Mouse (Mus musculus) embryo, embryonic 10 days (tissue): ENCODE measurements around the gene Pon3.
"Not testable (repeated sequence)": the region's sequence is repeated elsewhere in the genome, so short reads cannot be mapped to it uniquely, and the experiment has no call there.

Source experiments
- DNase-seq: peaks from one replicate; pipeline ENCODE4 v3.0.0-alpha.2; 2015; ENCODE audit warnings: low spot score

The Pon3 gene

DNA sequence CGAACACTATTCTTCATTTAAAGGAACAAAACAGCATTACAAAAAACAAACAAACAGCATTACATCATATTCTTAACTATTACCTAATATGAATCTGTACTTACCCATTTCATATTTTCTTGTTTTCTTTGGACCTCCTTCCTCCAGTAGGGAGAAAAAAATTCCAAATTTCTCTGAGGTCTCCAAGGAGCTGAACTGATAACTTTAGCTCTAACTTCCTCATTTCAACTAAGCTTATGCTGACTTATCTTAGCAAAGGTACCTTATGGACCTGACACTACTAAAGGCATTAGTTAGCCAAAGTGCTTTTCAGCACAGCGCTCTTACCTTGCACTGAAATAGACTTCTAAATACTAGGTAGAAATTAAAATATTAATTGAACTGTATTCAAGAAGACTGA is 1.2 kb downstream of the Pon3 start:
- DNase-seq, result no peak

DNA sequence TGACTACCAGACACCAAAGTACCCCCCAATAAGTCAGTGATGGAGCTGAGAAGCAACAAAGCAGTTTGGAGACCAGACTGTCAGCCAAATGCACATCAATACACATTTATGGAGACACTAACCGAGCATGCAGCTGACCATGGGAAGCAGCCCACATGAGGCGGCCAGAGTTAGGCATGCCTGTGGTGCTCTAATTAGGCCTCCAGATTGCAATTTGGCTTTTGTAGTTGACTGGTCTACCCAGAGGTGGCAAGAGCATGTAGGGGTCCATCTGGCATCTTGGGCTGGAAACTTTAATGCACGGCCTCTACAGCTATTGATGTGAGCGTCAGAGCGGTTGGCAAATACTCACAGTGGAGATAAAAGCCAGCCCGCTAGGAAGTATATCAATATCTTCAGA is 10.2 kb downstream of the Pon3 start:
- DNase-seq, result no peak

DNA sequence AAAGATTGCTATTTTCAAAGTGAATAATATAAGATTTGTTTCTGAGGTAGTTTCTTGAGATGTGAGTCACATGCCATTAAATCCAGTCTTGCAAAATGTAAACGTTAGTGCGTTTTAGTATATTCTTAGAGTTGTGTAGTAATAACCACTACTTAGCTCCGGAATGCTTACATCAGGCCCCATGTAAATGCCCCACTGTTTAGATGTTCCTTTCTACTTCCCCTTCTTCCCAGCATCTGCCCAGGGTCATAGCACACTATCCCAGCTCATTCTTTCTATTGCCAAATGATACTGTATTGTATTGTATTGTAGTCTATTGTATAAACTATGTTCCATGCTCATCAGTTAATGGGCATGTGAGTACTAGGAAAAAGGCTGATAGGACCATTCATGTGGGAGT is 17.3 kb downstream of the Pon3 start:
- DNase-seq, result no peak

DNA sequence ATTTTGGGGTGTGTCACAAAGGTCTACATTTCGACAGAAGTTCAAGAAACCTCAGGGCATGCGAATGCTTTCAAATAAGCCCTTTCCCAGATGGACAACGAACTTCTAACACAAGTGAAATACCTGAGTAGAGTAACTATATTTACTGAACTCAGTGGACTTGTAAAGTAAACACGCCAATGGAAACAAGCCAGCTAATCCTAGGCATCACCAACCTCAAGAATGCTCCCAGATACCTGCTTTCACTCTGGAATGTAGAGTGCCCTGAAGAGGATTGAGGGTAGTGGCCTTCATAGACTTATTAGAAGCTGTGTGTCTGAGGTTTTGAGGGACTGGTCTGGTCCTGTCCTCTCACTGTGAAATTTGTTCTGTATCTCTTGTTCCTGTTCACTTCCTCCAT is 18.6 kb downstream of the Pon3 start:
- DNase-seq, result no peak

DNA sequence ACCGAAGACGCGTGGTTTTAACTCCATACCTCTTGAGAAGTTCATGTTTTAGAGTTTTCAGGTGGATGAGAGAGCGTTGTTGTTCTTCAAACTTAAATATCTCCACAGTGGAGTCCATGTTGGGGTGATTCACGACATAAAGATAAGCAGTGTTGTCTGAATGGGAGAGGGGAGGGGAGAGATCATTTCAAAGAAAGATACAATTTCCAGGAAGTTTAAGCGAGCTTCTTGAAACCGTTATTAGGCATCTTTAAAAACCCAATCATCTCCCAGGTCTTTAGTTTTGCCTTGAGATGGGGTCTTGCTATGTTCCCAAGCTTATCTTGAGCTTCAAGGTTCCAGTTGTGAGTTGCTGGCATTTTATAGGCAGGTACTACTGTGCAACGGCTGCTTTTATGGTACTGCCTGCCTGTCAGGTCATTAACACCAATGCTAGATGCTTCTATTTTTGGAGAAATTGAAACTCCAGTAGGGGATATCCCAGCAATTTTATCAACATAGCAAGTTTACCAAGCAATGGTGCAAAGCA is 19.2 kb downstream of the Pon3 start:
- DNase-seq, result no peak

DNA sequence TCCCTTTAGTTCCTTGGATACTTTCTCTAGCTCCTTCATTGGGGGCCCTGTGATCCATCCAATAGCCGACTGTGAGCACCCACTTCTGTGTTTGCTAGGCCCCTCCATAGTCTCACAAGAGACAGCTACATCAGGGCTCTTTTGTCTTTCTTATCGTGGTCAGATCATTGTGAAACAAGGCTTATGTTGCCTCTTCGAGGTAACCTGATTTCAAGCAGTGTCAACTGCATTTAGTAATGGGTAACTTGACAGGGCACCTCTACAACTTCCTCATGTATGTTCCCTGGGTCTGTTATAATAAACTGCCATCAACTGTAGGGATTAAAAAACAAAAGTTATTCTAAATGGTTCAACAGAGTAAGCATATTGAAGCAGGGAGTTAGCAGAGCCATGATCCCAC is 21.5 kb downstream of the Pon3 start:
- DNase-seq, result no peak

DNA sequence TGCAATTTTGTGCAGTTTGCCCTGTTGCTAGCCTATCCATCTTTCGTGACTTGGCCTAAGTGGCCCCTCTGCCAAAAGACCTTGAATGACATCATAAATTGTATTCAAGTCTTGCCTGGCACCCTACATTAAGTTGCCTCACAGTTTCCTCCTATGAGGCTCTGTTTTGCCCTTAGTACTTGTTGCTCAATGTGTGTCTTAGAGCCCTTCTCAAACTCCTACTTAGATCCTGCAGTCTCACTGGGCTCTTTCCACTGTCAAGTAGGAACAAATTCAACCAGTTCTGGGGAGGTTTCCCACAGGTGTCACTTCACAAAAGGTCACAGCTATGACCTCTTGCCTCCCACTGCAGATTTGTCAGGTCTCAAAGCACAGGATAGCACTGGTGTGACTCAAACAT is 22.3 kb downstream of the Pon3 start:
- DNase-seq, result no peak

DNA sequence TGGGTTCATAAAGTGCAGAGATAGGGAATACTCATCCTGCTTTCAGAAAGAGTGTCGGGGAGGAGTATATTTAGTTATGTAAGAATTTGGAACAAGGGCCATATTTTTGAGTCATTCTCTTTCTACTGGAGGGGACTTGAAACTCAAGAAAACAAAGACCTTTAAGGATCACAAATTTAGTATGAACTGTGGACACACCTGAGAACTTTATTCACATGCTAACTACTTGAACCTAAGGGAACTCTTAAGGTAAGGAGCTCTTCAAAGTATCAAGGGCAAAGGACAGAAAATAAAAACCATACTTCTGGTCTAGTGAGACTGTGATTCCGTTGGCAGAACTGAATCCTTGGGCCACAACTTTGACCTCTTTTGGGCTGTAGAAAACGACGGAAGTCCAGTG is 24.1 kb downstream of the Pon3 start:
- DNase-seq, result no peak

DNA sequence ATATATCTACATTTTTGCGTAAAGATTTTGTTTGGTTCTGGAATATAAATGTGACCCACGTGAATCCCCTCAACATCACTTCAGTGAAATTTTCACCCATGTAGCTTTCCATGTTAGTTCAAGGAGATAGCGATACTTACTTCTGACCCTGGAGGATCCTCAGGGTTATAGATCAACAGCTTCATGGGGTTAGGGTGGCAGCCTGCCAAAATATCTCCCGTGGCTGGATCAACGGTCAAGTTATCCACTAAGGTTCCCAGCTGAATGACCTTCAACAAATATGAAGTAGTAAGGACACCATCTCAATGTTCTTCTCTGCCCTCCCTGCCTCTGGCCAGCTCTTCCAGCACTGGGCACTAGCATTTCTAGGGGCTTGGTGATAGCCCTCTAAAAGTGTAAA is 25.8 kb downstream of the Pon3 start:
- no peak for DNase-seq

DNA sequence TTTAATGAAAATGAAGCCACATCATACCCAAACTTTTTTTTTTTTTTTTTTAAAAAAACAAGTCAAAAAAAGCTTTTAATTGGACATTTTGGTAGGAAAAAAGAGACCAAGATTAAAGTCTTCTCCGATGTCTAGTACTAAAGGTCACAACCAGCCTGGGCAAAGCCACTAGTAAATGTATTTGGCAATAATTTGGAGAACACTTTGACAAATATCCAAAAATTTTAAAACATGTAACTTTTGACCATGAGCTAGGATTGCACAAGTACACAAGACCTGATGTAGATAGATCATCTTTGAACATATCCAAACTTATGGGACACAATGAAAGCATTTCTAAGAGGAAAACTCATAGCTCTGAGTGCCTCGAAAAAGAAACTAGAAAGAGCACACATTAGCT is 32.5 kb downstream of the Pon3 start:
- not testable (repeated sequence) for DNase-seq

DNA sequence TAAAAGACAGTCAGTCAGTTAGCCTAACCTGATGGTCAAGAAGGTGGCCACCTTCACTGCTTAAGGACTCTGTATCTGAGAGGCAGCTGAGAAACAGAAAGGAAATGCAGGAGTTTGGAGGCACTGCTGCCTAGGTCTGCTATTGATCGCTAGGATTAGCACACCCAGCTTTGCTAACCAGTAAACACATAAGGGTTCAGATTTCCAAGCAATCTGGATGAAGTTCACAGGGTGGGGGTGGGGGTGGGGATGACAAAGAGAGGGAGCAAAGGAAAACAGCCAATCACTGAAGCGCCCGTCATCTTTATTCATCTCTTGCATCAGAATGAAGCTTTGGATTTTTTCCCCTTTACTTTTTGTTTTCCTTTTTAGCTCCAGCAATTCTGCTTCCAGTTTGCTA is 34.0 kb downstream of the Pon3 start:
- DNase-seq, result no peak

DNA sequence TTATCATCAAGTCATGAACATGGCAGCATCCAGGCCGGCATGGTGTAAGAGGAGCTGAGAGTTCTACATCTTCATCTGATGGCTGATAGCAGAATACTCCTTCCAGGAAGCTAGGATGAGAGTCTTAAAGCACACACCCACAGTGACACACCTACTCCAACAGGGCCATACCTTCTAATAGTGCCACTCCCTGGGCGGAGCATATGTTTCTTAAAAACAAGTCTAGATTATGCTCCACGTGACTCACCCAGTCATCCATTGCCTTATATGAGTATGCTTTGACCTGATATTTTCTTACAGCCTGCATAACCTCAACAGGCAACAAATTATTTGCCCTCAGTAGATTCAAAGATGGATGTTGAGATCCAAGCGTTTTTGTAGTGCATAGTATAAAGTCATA is 37.9 kb downstream of the Pon3 start:
- no peak for DNase-seq

DNA sequence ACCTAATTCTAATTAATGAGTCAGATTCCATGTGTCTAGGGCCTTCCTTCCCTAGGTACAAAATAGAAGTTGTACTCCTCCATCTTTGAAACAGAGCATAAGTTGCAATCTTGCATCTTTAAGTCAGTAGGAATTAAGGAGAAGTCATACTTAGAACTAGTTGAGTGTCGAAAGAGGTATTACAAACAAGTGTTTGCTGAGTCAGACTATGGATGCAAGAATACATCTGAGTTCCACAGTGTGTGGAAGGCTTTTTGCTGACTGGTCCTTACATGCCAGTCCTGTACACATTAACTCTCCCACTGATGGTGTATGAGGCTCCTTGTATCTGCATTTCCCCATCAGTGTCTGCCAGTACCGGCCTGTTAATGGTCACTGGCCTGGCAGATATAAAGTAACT is 48.3 kb downstream of the Pon3 start:
- no peak for DNase-seq

DNA sequence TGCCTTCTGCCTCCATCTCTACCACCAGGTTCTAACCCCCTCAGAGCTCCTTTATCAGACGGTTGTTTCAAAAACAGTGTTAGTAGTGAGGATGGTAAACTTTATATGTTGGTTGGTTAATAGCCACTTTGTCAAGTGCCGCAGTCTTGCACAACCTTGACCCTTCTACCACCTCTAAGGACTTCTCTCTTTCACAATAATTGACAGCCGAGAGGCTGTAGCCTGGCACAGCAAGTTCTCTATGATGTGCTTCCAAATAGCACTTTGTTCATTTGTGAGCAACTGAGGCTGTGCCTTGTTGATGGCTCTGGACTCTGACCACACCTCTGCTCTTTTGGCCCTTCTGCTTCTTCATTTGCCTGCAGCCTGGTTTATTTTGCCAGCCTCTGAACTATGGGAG is 56.2 kb downstream of the Pon3 start:
- DNase-seq, result no peak

DNA sequence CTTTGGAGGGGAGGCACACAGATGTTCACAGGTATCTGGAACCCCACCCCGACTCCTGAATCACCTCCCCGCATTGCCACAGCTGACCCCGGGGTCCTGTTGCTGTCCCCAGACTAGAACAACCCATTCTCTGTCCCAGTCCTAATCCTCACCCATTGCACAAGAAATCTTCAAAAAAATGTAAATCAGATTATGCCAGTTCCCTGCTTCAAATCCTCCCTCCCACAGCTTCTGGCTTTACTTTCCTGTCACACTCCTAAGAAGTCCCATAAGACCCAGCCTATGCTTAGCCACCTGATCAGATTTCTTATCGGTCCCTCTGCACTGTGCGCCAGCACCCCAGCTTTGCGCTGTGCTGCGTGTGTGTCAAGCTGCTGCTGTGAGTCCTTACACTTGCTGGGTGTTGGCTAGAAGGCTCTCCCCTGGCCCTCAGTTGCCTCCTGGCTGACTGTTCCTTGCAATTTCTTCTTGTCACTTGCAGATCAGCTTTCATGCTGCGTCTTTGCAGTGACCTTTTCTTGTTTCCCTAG is 56.6 kb downstream of the Pon3 start:
- no peak for DNase-seq

DNA sequence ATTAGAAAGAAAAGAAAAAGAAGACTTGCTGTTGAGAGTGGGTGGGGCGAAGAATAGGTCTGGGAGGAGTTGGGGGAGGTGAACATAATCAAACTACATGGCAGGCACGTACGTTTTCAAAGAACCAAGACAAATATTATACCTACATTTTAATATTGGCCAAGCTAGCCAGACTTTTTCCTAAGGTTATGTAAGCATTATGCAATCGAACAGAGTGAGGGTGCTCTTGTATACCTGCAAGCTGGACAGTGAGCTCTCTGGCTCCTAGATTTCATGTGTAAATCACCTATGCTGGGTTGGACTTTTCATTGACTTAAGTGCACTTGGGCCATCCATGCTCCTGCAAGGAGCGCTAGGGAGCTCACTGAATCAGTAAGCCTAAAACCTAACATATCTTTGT is 57.5 kb downstream of the Pon3 start:
- DNase-seq, result no peak

DNA sequence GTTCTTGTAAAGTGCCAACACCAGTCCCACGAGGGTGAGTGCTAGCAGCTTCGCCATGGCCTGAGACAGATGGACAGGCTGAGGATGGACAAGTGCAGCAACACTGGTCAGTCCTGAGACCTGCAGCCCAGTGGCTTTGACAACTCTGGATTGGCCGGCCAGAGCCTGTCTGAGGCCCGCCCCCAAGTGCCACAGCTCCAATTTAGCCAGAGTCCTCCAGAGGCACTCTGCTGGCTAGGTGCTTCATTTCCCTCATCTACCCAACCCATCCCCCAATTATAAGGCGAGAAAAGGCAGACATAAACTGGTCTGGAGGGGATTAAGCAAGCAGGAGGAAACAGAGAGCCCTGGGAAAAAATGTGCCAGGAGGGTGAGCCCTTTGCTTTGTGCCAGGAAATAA is 62.4 kb downstream of the Pon3 start, which contains the start of gene Pon1:
TSS of gene Pon1 (minus strand) at position 254 of the 400 bp plus-strand sequence.
- DNase-seq, result no peak

DNA sequence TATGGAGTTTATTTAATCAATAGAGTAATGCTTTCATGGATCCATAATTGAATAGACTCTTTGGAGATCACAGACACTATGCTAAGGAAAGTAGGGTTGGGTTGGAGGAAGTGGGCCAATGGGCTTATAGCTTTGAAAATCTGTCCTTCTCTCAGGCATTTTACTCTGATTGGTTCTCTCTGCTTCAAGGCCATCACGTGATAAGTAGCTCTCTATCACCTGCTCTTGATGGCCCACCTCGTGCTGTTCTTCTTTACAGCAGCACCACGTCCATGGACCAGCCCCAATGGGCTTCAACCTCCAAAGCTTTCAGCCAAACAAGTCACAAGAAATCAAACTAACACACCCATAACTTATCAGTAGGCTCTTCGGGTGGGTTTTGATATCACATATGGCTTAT is 65.3 kb downstream of the Pon3 start:
- DNase-seq, result no peak

DNA sequence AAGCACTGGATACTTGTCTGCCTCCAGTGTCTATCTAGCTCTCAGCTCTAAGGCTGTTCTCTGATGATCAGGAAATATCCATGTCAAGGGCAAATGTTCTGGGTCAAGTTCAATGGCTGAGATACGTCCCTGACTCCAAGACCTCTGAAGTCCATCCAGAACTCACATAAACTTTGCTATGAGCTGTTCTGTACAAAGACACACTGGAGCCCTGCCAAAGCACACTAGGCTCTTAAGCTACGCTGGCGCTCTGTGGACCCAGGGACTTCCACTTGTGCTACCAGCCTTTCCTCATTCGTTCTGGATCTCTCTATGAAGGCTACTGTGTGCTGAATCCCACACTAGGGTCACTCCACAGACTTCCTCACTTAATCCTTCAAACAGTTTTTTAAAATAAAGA is 66.6 kb downstream of the Pon3 start:
- no peak for DNase-seq

DNA sequence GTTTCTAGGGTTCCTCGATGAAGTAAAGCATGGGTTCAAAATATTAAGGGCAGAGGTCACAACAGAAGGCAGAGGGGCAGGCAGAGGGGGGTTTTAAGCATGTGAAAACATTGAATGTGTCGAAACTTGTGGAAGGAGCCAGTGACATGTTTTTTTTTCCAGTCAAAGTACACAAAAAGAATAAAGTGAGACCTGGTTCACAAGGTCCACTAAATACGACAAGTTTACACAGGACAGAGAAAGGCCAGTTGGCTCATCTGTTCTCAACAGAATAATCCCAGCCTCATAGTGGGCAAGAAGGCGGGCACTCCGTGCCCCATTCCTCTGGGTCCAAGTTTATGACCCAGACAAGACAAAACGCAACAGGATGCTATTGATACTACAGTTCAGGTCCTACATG is 67.1 kb downstream of the Pon3 start:
- no peak for DNase-seq

DNA sequence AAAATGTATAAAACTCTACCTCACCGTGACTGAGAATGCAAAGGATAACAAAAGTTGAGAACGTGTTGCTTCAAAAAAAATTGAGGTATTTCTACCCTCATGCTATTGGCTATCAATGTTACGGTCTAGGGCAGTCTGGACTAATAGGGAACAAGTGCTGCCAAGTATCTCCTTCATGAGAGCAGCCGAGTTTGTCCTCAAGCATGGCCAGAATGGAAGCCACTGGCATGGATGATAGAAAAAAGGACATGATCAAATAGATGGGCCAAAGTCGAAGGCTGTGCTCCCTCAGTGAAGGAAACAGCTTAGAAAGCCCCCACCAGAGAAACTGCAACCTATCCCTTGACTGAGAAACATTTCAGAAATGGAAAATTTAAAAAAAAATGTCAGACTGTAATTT is 68.0 kb downstream of the Pon3 start:
- DNase-seq, result no peak

DNA sequence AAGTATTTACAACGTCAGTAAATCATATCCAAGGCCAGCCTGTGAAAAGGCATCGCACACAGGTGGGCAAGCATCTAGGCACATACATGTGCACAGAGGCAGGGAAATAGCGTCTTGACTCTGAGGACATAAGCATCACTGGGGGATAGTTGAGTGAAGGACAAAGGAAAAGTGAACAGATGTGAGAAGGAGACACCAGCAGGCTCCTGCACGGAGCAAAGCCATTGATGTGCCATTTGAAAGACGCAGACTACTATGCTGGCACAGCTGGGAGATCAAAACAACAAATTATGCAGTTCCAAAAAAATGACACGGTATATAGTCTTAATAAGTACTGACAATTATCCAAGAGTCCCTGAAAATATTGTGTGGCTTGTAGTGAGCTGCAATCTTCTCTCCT is 68.5 kb downstream of the Pon3 start:
- no peak for DNase-seq

DNA sequence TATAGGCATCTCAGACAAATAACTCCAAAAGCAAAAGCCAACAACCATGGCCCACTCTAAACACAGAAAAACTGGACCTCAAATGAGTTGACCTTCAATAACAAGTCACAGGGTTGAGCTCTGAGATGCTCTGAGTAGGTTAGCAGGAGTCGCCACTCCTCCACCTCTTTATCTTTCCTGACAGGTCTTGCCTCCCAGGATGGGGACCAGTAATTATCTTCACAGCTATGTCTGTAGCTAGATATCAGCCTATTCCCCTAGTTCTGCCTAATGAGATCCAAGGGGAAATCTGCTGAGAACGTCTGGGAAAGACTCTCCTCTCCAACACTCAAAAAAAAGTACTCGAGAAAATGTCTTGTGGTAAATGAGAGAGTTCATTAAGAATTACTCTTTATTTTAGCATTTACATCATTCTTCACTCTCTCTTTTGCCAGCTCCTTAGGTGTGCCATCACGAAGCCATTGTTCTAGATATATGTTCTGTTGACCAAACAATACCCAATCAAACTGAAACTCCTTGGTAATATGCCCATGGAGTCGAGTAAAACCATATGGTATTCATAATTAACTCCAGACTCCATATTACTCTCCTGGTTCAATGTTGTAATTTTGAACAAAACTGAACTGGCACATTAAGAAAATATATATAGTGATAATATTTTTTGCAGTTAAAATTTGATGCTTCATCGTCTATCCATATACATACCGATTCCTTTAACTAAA is 69.7 kb downstream of the Pon3 start:
- DNase-seq, result no peak

DNA sequence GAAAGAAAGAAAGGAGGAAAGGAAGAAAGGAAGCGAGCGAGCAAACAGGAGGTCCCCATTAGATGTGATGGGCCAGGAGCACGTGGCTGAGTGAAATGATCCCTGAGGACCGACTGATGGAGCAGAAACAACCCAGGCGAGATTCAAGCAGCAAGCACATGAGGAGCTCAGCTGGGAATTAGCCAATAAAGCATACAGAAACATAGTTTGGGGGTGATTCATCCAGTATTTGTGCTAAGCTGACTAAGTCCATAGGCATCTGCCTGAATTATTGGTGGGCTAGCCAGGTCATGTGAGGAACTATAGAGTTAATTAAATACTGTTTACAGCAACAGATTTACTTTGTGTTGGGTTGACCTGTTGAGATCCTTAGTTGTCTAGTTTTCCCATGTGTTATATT is 75.4 kb downstream of the Pon3 start:
- DNase-seq, result no peak
